Comparison of ENCODE assay signal across 12 mouse cellular contexts in genomic region chr8:26595431-26596018, GRCm38 (mm10).
DNase-seq lines count a peak whose midpoint lies in the region; ATAC-seq lines count a peak whose summit lies in the region.
"Had no signal": no experiment of that assay in that cellular context is flagged by ENCODE, and none has a peak within 500 bp of the region (broad histone marks: within the 10 kb centered on the region; RNA-seq: fewer than 3 reads in every experiment).

No protein-coding gene starts in this region.

- 0 out of 2 replicates have a peak overlapping the region, but pooled peaks have one; percentile 22 for H3K27ac ChIP-seq in forebrain, embryonic 15.5 days (replicated peaks)
- no peak overlapping the region for H3K27ac ChIP-seq in forebrain, embryonic 10.5 days
- H3K27ac ChIP-seq in midbrain, embryonic 14.5 days (replicated peaks; ENCODE audit: low read depth, low read length) = no peak overlapping the region
- H3K27ac ChIP-seq in midbrain, embryonic 13.5 days = no peak overlapping the region
- peak overlapping the region; percentile 66 for H3K27ac ChIP-seq in limb, embryonic 10.5 days
- H3K27ac ChIP-seq in neural tube, embryonic 15.5 days (replicated peaks) = peak overlapping the region; percentile 58
- H3K27ac ChIP-seq: liver, embryonic 15.5 days had no signal

- no peak; the same call in 1 of the 2 replicates for ATAC-seq in forebrain, embryonic 15.5 days (replicated peaks)
- no peak for ATAC-seq in midbrain, embryonic 14.5 days (ENCODE audit: low FRiP score, low TSS enrichment)
- ATAC-seq in midbrain, embryonic 13.5 days = no peak
- ATAC-seq in neural tube, embryonic 15.5 days (ENCODE audit: low FRiP score) = peak; percentile 76; the same call in 1 of the 2 replicates
- ATAC-seq: intestine, embryonic 16.5 days had no signal

- no peak for DNase-seq in forebrain, embryonic 10.5 days (ENCODE audit: extremely low spot score, low spot score)
- peak; percentile 57 for DNase-seq in midbrain, embryonic 14.5 days
- peak; percentile 53 for DNase-seq in limb, embryonic 10.5 days (ENCODE audit: low spot score)
- no peak for DNase-seq in c-Kit-positive CD71-positive TER-119-positive erythroid progenitor cells, embryonic 14.5 days (ENCODE audit: low spot score)
- no peak for DNase-seq in lung, postnatal 4 days

- H3K4me3 ChIP-seq in forebrain, embryonic 15.5 days = no peak overlapping the region
- no peak overlapping the region for H3K4me3 ChIP-seq in forebrain, embryonic 10.5 days
- no peak overlapping the region for H3K4me3 ChIP-seq in midbrain, embryonic 14.5 days (replicated peaks; ENCODE audit: low read depth, low read length)
- H3K4me3 ChIP-seq in midbrain, embryonic 13.5 days (replicated peaks) = no peak overlapping the region
- peak overlapping the region; percentile 19; the same call in 1 of the 2 replicates for H3K4me3 ChIP-seq in limb, embryonic 10.5 days
- no peak overlapping the region for H3K4me3 ChIP-seq in neural tube, embryonic 15.5 days (replicated peaks)
- H3K4me3 ChIP-seq: erythroblast, embryonic 14.5 days; liver, embryonic 15.5 days had no signal

- H3K27me3 ChIP-seq in forebrain, embryonic 15.5 days = no peaks in the 10 kb centered on the region
- no peaks in the 10 kb centered on the region for H3K27me3 ChIP-seq in forebrain, embryonic 10.5 days (ENCODE audit: poor library complexity, severe bottlenecking)
- H3K27me3 ChIP-seq in midbrain, embryonic 14.5 days (ENCODE audit: control insufficient read depth, insufficient read depth, low read length) = no peaks in the 10 kb centered on the region
- H3K27me3 ChIP-seq in midbrain, embryonic 13.5 days = no peaks in the 10 kb centered on the region
- peaks cover 49% of the 10 kb centered on the region for H3K27me3 ChIP-seq in limb, embryonic 10.5 days (ENCODE audit: low read depth, poor library complexity, severe bottlenecking)
- no peaks in the 10 kb centered on the region for H3K27me3 ChIP-seq in neural tube, embryonic 15.5 days (replicated peaks)
- H3K27me3 ChIP-seq: liver, embryonic 15.5 days had no signal

- H3K4me2 ChIP-seq in forebrain, embryonic 15.5 days (replicated peaks) = no peak overlapping the region
- H3K4me2 ChIP-seq in midbrain, embryonic 14.5 days (ENCODE audit: low read length) = no peak overlapping the region
- H3K4me2 ChIP-seq in midbrain, embryonic 13.5 days (replicated peaks) = no peak overlapping the region
- peak overlapping the region; percentile 44 for H3K4me2 ChIP-seq in neural tube, embryonic 15.5 days
- H3K4me2 ChIP-seq: heart, embryonic 11.5 days; liver, embryonic 15.5 days had no signal

- H3K36me3 ChIP-seq in forebrain, embryonic 15.5 days = no peaks in the 10 kb centered on the region
- no peaks in the 10 kb centered on the region for H3K36me3 ChIP-seq in forebrain, embryonic 10.5 days (replicated peaks)
- H3K36me3 ChIP-seq in midbrain, embryonic 14.5 days (ENCODE audit: control insufficient read depth, insufficient read depth, low read length) = no peaks in the 10 kb centered on the region
- H3K36me3 ChIP-seq in midbrain, embryonic 13.5 days = no peaks in the 10 kb centered on the region
- H3K36me3 ChIP-seq in limb, embryonic 10.5 days = no peaks in the 10 kb centered on the region
- H3K36me3 ChIP-seq in neural tube, embryonic 15.5 days = no peaks in the 10 kb centered on the region
- H3K36me3 ChIP-seq: liver, embryonic 15.5 days had no signal

- peaks cover 14% of the 10 kb centered on the region for H3K4me1 ChIP-seq in forebrain, embryonic 15.5 days
- no peaks in the 10 kb centered on the region for H3K4me1 ChIP-seq in forebrain, embryonic 10.5 days
- H3K4me1 ChIP-seq in midbrain, embryonic 14.5 days (ENCODE audit: control insufficient read depth, insufficient read depth, low read length) = 0 out of 2 replicates have a peak, but pooled peaks cover 6% of the 10 kb centered on the region
- peaks cover 11% of the 10 kb centered on the region for H3K4me1 ChIP-seq in midbrain, embryonic 13.5 days (replicated peaks)
- peaks cover 52% of the 10 kb centered on the region for H3K4me1 ChIP-seq in limb, embryonic 10.5 days
- peaks cover 42% of the 10 kb centered on the region for H3K4me1 ChIP-seq in neural tube, embryonic 15.5 days
- H3K4me1 ChIP-seq: liver, embryonic 15.5 days had no signal

- WGBS in forebrain, embryonic 15.5 days = 58% methylated on average over 13 of the region's 13 CpGs
- 89% methylated on average over 13 of the region's 13 CpGs for WGBS in forebrain, embryonic 10.5 days
- 75% methylated on average over 13 of the region's 13 CpGs for WGBS in midbrain, embryonic 14.5 days
- 76% methylated on average over 13 of the region's 13 CpGs for WGBS in midbrain, embryonic 13.5 days
- WGBS in limb, embryonic 10.5 days = 60% methylated on average over 13 of the region's 13 CpGs
- WGBS in neural tube, embryonic 15.5 days = 14% methylated on average over 13 of the region's 13 CpGs

- H3K9ac ChIP-seq in forebrain, embryonic 15.5 days (replicated peaks) = no peak overlapping the region
- H3K9ac ChIP-seq in midbrain, embryonic 14.5 days (replicated peaks; ENCODE audit: low read length) = no peak overlapping the region
- no peak overlapping the region for H3K9ac ChIP-seq in midbrain, embryonic 13.5 days (replicated peaks)
- H3K9ac ChIP-seq in neural tube, embryonic 15.5 days (replicated peaks) = no peak overlapping the region
- H3K9ac ChIP-seq: liver, embryonic 15.5 days had no signal

- H3K9me3 ChIP-seq in forebrain, embryonic 15.5 days = no peaks in the 10 kb centered on the region
- H3K9me3 ChIP-seq in forebrain, embryonic 10.5 days = no peaks in the 10 kb centered on the region
- H3K9me3 ChIP-seq in midbrain, embryonic 14.5 days (ENCODE audit: control insufficient read depth, low read length) = no peaks in the 10 kb centered on the region
- H3K9me3 ChIP-seq in midbrain, embryonic 13.5 days = no peaks in the 10 kb centered on the region
- no peaks in the 10 kb centered on the region for H3K9me3 ChIP-seq in limb, embryonic 10.5 days (replicated peaks)
- H3K9me3 ChIP-seq in neural tube, embryonic 15.5 days (replicated peaks) = no peaks in the 10 kb centered on the region
- H3K9me3 ChIP-seq: liver, embryonic 15.5 days had no signal

Comparison
In these comparisons a context has a peak if more than half of its experiments do, and no peak if none do; other contexts are left out.
1. H3K27ac ChIP-seq: peak in forebrain, embryonic 15.5 days (single experiment), limb, embryonic 10.5 days (single experiment) and neural tube, embryonic 15.5 days (single experiment); none in forebrain, embryonic 10.5 days (single experiment), midbrain, embryonic 14.5 days (single experiment) and midbrain, embryonic 13.5 days (single experiment).
2. DNase-seq: peak in midbrain, embryonic 14.5 days (single experiment) and limb, embryonic 10.5 days (single experiment); none in forebrain, embryonic 10.5 days (single experiment), c-Kit-positive CD71-positive TER-119-positive erythroid progenitor cells, embryonic 14.5 days (single experiment) and lung, postnatal 4 days (0 of 2).